Mouse (Mus musculus) CH12.LX (cell line): ENCODE results near the gene Cep112. TPM values are rescaled to one million over a fixed set of nuclear protein-coding genes. Genes with fewer than 3 reads are reported as not detected.
A peak's percentile ranks its signal among the peaks of the same experiment; 100 is the strongest.

ENCODE experiments used
- DNase-seq: peaks from one replicate; pipeline ENCODE4 v3.0.0-alpha.2; 2013; ENCODE audit errors: extremely low read depth
- H3K27ac ChIP-seq: 2 replicates; pipeline ENCODE4 v1.5.1; 2012; ENCODE audit warnings: low read depth, mild to moderate bottlenecking, control low read depth, moderate library complexity; ENCODE audit not compliant: insufficient read depth
- H3K27me3 ChIP-seq: replicated peaks from 2 replicates; pipeline ENCODE3; 2012; ENCODE audit warnings: inconsistent platforms
- H3K36me3 ChIP-seq, 2 experiments: replicated peaks in 1 of 2; 2 replicates each; pipeline versions ENCODE3 to v1.6.1; 2012; ENCODE audit warnings: inconsistent platforms in 1 of 2, low read length in 1 of 2, mild to moderate bottlenecking in 1 of 2, mixed read lengths in 1 of 2, moderate library complexity in 1 of 2; ENCODE audit not compliant: control insufficient read depth in 1 of 2, insufficient read depth in 1 of 2
- H3K4me1 ChIP-seq, 2 experiments: 2 replicates each; pipeline ENCODE4 v1.6.1; 2012; ENCODE audit warnings: inconsistent platforms in 1 of 2, moderate library complexity in 1 of 2; ENCODE audit not compliant: insufficient read depth in 2 of 2, control insufficient read depth in 1 of 2
- H3K4me2 ChIP-seq: 2 replicates; pipeline ENCODE4 v1.6.1; 2012; ENCODE audit warnings: low read depth, mild to moderate bottlenecking, control low read depth; ENCODE audit not compliant: poor library complexity, insufficient read depth, severe bottlenecking
- H3K4me3 ChIP-seq, 3 experiments: fragments of 150-350 bp in 1 of 3; sonication (generic) in 1 of 3; replicated peaks in 1 of 3; 2 replicates each; pipeline versions ENCODE3 to v1.5.1; 2011 to 2012; ENCODE audit warnings: low read depth in 2 of 3, low read length in 2 of 3, mild to moderate bottlenecking in 2 of 3, moderate library complexity in 2 of 3, control low read depth in 1 of 3, improper control_type of control experiment in 1 of 3, inconsistent platforms in 1 of 3, mixed read lengths in 1 of 3; ENCODE audit not compliant: poor library complexity in 1 of 3
- H3K79me2 ChIP-seq: replicated peaks from 2 replicates; pipeline ENCODE4 v1.6.1; 2012; ENCODE audit warnings: mild to moderate bottlenecking, moderate library complexity; ENCODE audit not compliant: control insufficient read depth, poor library complexity, insufficient read depth, severe bottlenecking; ENCODE audit errors: extremely low read depth
- H3K9ac ChIP-seq: 2 replicates; pipeline ENCODE4 v1.6.1; 2012; ENCODE audit warnings: low read depth, mild to moderate bottlenecking, control low read depth, moderate library complexity; ENCODE audit not compliant: insufficient read depth
- H3K9me3 ChIP-seq: replicated peaks from 2 replicates; pipeline ENCODE3; 2012; ENCODE audit warnings: low read length, inconsistent platforms, mixed read lengths
- BHLHE40 ChIP-seq: IDR thresholded peaks from 2 replicates; pipeline ENCODE4 v1.6.1; 2011; ENCODE audit warnings: mild to moderate bottlenecking, low read depth, low read length, improper control_type of control experiment
- CHD1 ChIP-seq: IDR thresholded peaks from 2 replicates; pipeline ENCODE4 v1.6.1; 2012; ENCODE audit warnings: low read depth, low read length, improper control_type of control experiment, inconsistent platforms
- CHD2 ChIP-seq: IDR thresholded peaks from 2 replicates; pipeline ENCODE4 v1.6.1; 2011; ENCODE audit warnings: low read length, improper control_type of control experiment
- CTCF ChIP-seq, 2 experiments: IDR thresholded peaks in 1 of 2; conservative IDR thresholded peaks in 1 of 2; 2 replicates each; pipeline ENCODE4 v1.5.1; 2011 to 2012; ENCODE audit warnings: low read depth in 2 of 2, low read length in 2 of 2, improper control_type of control experiment in 1 of 2, inconsistent platforms in 1 of 2, mild to moderate bottlenecking in 1 of 2, moderate library complexity in 1 of 2
- E2F4 ChIP-seq: IDR thresholded peaks from 2 replicates; pipeline ENCODE4 v1.6.1; 2011; ENCODE audit warnings: low read depth, low read length, improper control_type of control experiment; ENCODE audit not compliant: insufficient replicate concordance
- GABPA ChIP-seq: IDR thresholded peaks from 2 replicates; pipeline ENCODE4 v1.6.1; 2012; ENCODE audit warnings: low read depth, low read length, improper control_type of control experiment, inconsistent platforms; ENCODE audit not compliant: insufficient replicate concordance
- IRF4 ChIP-seq: IDR thresholded peaks from 2 replicates; pipeline ENCODE4 v1.6.1; 2014; ENCODE audit warnings: low read depth, mild to moderate bottlenecking, inconsistent platforms, low read length, improper control_type of control experiment
- JUND ChIP-seq: conservative IDR thresholded peaks from 2 replicates; pipeline ENCODE4 v1.6.1; 2011; ENCODE audit warnings: low read depth, low read length, improper control_type of control experiment
- KAT2A ChIP-seq: IDR thresholded peaks from 2 replicates; pipeline ENCODE4 v1.6.1; 2012; ENCODE audit warnings: low read length, improper control_type of control experiment, inconsistent platforms; ENCODE audit not compliant: insufficient replicate concordance
- MAFK ChIP-seq: IDR thresholded peaks from 2 replicates; pipeline ENCODE4 v1.6.1; 2011; ENCODE audit warnings: low read length, improper control_type of control experiment; ENCODE audit not compliant: insufficient replicate concordance
- MAX ChIP-seq: IDR thresholded peaks from 2 replicates; pipeline ENCODE4 v1.6.1; 2011; ENCODE audit warnings: low read length, improper control_type of control experiment
- MXI1 ChIP-seq: IDR thresholded peaks from 2 replicates; pipeline ENCODE4 v1.6.1; 2011; ENCODE audit warnings: mild to moderate bottlenecking, low read depth, low read length, improper control_type of control experiment
- MYC ChIP-seq: IDR thresholded peaks from 2 replicates; pipeline ENCODE4 v1.6.1; 2011; ENCODE audit warnings: low read depth, mild to moderate bottlenecking, improper control_type of control experiment, low read length
- POLR2A ChIP-seq: IDR thresholded peaks from 2 replicates; pipeline ENCODE4 v1.6.1; 2011; ENCODE audit warnings: low read depth, mild to moderate bottlenecking, improper control_type of control experiment, low read length
- POLR2AphosphoS2 ChIP-seq: IDR thresholded peaks from 2 replicates; pipeline ENCODE4 v1.6.1; 2011; ENCODE audit warnings: low read depth, low read length, improper control_type of control experiment
- RAD21 ChIP-seq: IDR thresholded peaks from 2 replicates; pipeline ENCODE4 v1.6.1; 2011; ENCODE audit warnings: low read depth, mild to moderate bottlenecking, low read length, improper control_type of control experiment, moderate library complexity
- RCOR1 ChIP-seq: conservative IDR thresholded peaks from 2 replicates; pipeline ENCODE4 v1.6.1; 2012; ENCODE audit warnings: low read depth, mild to moderate bottlenecking, inconsistent platforms, low read length, improper control_type of control experiment
- SIN3A ChIP-seq: IDR thresholded peaks from 2 replicates; pipeline ENCODE4 v1.6.1; 2012; ENCODE audit warnings: low read length, improper control_type of control experiment, inconsistent platforms
- SMC3 ChIP-seq: IDR thresholded peaks from 2 replicates; pipeline ENCODE4 v1.6.1; 2011; ENCODE audit warnings: low read depth, low read length, improper control_type of control experiment
- TBP ChIP-seq: conservative IDR thresholded peaks from 2 replicates; pipeline ENCODE4 v1.6.1; 2011; ENCODE audit warnings: low read depth, low read length, improper control_type of control experiment
- ZC3H11A ChIP-seq: IDR thresholded peaks from 2 replicates; pipeline ENCODE4 v1.6.1; 2012; ENCODE audit warnings: low read depth, mild to moderate bottlenecking, inconsistent platforms, low read length, improper control_type of control experiment
- dilution Hi-C: fragments of 300-500 bp; cut with MboI; formaldehyde crosslinking; loops from 2 replicates; pipeline ENCODE4 v1.14.3; 2020; ENCODE audit warnings: low sequenced_read_pairs; ENCODE audit not compliant: extremely low pct_unique_long_range_greater_than_20kb, extremely low pct_ligation_motif_present
- in situ Hi-C: fragments of 300-500 bp; cut with MboI; formaldehyde crosslinking; loops from 3 replicates; pipeline ENCODE4 v1.14.3; 2019; ENCODE audit warnings: low sequenced_read_pairs, low pct_ligation_motif_present, low pct_unique_long_range_greater_than_20kb, mixed read lengths
- polyA plus RNA-seq: library from polyadenylated mRNA; unstranded; fragments of >175 nt; gene quantifications from 2 replicates; pipeline ENCODE4 v1.2.1, GENCODE M21; 2012; ENCODE audit warnings: low read depth; ENCODE audit not compliant: insufficient read length
- total RNA-seq, 2 experiments: library from RNA; depleted of rRNA; stranded (reverse); fragments of 300-350 nt in 1 of 2; fragments of >200 nt in 1 of 2; gene quantifications; 2 replicates each; pipeline ENCODE4 v1.2.3; 2012 to 2014

Cep112 gene
- total and polyA plus RNA-seq, 3 experiments = 0.93 to 1.4 (median 1.3) TPM

GRCm38 (mm10) chr11:108416360-108416759 is 8.6 kb upstream of the Cep112 start:
- DNase-seq = no peak
- Histone ChIP-seq H3K79me2 (no peaks in the 10 kb centered on the region), H3K27ac (no peak overlapping the region), H3K4me1 (no peaks in the 10 kb centered on the region), H3K27me3 (no peaks in the 10 kb centered on the region), H3K9ac (no peak overlapping the region), H3K4me2 (no peak overlapping the region), H3K4me3 (no peak overlapping the region), H3K36me3 (no peaks in the 10 kb centered on the region), H3K9me3 (no peaks in the 10 kb centered on the region)
- in situ Hi-C loops (loop anchor here (5.0 to 25.0 kb wide), 2 partner anchors 384 to 904 kb away; no protein-coding TSS in a partner anchor), dilution Hi-C loops (no loop called here)
- TF ChIP-seq CHD1 (no peak), JUND (no peak), RCOR1 (no peak), CTCF (conservative IDR thresholded peaks at IDR 0.05 in 1 of 2, IDR thresholded peaks at IDR 0.05 in 1 of 2; ENCODE audit: low read depth in 2 of 2, low read length in 2 of 2) (peak in 1 of 2 experiments; percentile 33; a peak in 3 of 4 replicates), TBP (no peak), POLR2A (no peak), SMC3 (peak; percentile 5; the same call in 1 of the 2 replicates), RAD21 (peak; percentile 6), MYC (no peak), MAFK (no peak), IRF4 (no peak)

DNA sequence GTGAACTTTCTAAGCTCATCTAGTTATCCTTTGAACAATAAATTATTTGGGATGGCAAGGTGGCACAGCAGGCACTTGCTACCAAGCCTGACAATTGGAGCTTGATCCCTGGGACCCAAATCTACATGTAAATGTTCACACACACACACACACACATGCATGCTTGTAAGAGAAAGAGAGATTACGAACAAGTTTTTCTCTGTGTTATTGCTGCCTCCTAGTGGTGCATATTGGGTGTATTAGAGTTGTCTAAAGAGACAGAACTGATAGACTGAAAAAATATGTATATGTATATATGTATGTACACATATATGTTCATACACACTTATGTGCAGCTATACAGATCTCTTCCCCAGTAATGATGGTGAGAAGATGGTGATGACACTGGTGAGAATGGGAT is 6.5 kb upstream of the Cep112 start:
- H3K27me3 ChIP-seq = no peaks in the 10 kb centered on the region
- no peak overlapping the region for H3K4me2 ChIP-seq
- H3K4me1 ChIP-seq = no peaks in the 10 kb centered on the region
- H3K4me3 ChIP-seq = no peak overlapping the region
- TF ChIP-seq SMC3 (peak; percentile 95), POLR2AphosphoS2 (no peak), RAD21 (peak; percentile 100), E2F4 (peak; percentile 66; the same call in 1 of the 2 replicates), RCOR1 (no peak), BHLHE40 (peak; percentile 38; the same call in 1 of the 2 replicates), JUND (peak; percentile 70), MYC (peak; percentile 74; the same call in 1 of the 2 replicates), CTCF (conservative IDR thresholded peaks at IDR 0.05 in 1 of 2, IDR thresholded peaks at IDR 0.05 in 1 of 2; ENCODE audit: low read depth in 2 of 2, low read length in 2 of 2) (peak; percentile 46 to 96; a peak in 3 of 4 replicates), GABPA (no peak), MAX (no peak), MXI1 (0 out of 2 replicates have a peak, but pooled peaks have one; percentile 25), KAT2A (no peak), SIN3A (0 out of 2 replicates have a peak, but pooled peaks have one; percentile 25), CHD2 (no peak), ZC3H11A (peak; percentile 95)
- no peaks in the 10 kb centered on the region for H3K36me3 ChIP-seq
- H3K79me2 ChIP-seq = no peaks in the 10 kb centered on the region
- no peak overlapping the region for H3K9ac ChIP-seq
- dilution Hi-C loops (no loop called here), in situ Hi-C loops (loop anchor here (5.0 to 25.0 kb wide), 2 partner anchors 386 to 906 kb away; no protein-coding TSS in a partner anchor)
- no peaks in the 10 kb centered on the region for H3K9me3 ChIP-seq
- H3K27ac ChIP-seq = no peak overlapping the region
- DNase-seq = peak; percentile 80
